Mouse (Mus musculus): Measurements from ENCODE around the gene Ddias.

The Ddias gene

DNA sequence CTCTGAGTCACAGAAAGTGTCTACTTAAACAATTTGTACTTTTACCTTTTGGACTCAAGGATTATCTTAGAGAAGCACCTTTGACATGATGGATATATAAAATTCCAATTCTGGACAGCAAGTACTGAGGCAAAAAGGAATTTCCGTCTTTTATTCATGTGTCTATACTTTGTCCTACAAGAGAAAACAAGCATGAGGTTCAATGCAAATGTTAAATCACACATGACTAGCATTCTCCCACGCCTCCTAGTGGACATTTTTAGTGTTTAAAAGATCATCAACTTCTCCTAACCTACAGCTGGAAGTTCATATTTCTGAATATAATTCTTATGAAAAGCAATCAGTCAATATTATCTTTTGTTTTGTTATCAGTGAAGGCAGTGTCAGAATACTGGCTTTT is 7.5 kb downstream of the Ddias start:
- WGBS, result 10% methylated on average over 2 of the region's 2 CpGs

DNA sequence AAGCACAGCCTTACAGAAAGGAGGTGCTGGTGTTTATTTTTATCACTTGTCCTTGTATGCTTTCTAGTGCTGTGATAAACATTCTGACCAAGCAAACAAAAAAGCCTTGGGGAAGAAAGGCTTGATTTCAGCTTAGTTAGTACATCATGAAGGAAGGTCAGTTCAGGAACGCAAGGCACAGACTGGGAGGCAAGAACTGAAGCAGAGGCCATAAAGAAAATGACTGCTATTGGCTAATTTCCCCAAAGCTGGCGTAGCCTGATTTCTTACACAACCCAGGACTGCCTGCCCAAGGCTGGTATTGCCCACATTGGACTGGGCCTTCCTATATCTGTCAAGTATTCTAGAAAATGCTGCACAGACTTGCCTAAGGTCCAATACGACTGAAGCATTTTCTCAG is 25.8 kb downstream of the Ddias start:
- 91% methylated on average over 3 of the region's 3 CpGs for WGBS

DNA sequence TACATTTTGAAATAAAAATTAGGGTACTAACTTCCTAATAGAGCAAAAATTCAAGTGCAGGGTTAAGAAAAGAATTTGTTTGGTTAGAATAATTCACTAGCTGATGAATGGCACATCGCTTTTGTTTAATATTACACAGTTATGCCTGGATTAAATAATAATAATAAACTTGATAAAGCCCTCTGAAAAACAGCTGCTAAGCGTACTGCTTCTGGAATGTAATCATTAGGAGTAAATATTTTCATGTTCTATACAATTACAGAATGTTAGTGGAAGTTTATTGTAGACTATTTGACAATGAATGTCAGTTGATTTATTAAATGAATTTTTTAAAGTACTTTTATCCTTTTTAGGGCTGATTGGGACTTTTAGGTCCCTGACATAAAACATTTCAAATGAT is 31.8 kb downstream of the Ddias start:
- 94% methylated on average over 2 of the region's 2 CpGs for WGBS

DNA sequence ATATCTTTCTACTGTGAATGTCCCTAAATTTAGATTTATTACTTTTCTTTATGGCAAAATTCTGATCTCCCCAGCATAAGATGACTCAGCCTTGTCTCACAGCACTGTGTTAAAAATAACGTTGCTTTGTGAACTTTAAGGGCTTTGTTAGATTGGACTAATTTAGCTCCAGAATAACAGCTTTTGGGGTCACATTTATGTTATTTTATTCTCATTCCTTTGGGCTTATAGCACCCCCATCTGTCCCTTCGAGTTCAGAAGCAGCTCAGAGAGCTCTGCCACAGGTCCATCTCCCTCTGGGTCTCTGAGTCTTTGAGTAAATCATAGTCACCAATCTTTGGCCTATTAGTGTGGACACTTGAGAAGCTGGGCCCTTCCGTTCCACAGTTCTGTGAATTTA is 36.1 kb downstream of the Ddias start:
- WGBS, result 45% methylated on average over 3 of the region's 3 CpGs

DNA sequence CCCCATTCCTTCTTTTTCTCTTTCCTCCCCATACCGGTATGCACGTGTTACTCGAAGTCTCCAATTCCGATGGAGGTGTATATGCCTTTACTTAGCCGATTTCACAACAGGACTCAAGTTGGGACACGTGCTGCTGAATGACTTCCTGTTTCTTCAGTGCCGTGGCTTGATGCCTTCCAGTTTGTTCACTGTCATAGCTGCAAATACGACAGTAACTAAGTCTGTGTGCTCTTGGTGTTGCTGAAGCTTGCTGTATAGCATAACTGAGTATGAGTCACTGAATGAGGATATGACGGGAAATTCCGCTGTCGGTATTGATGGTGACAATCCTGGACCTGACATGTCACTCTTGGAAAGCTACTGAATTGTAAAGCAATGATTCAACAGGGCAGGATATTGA is 36.8 kb downstream of the Ddias start:
- 75% methylated on average over 11 of the region's 11 CpGs for WGBS

DNA sequence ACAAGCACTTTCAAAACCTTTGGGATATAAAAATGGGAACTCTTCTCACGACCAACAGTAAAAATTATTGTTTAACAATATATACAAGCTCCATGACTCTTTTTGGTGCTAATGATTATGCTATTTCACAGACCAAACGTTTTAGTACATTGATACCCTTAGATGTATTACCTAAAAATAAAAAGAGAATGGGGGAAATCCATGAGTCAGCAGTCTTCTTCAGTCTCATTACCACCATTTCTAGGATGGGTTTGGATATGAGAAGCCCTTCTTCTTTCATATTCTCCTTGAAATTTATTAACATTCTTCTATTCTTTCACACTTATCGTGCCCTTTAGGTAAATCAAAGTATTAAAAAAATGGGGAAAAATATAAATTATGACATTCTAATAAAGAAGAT is 37.6 kb downstream of the Ddias start:
- 82% methylated on average over 3 of the region's 3 CpGs for WGBS

DNA sequence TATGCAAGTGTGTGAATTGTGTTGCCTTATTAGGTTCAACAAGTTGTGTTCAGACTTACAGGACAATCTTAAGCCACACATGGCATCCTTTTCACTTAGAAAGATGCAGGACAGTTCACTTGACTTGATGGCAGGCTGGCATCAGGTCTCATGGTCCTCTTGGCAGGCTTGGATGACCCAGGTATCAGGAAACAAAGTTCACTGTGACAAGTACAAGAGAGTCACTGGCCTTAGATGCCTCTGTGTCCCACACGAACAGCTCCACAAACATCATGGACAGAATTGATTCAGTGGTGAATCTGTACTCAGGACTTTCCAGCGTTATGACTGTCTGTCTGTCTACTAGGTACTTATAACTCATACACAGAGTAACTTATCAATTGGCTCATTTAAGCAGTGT is 39.7 kb downstream of the Ddias start:
- 90% methylated on average over 2 of the region's 2 CpGs for WGBS

DNA sequence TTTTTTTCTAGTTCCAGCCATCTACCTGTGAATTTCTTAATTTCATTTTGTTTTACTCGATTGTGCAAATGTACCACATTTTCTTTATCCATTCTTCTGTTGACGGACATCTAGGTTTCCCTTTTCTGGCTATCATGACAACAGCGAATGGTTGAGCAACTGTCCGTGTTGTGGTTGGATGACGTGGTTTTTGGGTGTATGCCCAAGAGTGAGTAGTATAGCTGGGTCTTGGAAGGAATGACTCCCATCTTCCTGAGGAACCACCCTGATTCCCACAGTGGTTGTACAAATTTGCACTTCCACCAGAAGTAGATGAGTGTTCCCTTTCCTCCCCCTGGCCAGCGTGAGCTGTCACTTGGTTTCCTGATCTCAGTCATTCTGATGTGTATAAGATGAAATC is 41.7 kb downstream of the Ddias start:
- 85% methylated on average over 6 of the region's 6 CpGs for WGBS

DNA sequence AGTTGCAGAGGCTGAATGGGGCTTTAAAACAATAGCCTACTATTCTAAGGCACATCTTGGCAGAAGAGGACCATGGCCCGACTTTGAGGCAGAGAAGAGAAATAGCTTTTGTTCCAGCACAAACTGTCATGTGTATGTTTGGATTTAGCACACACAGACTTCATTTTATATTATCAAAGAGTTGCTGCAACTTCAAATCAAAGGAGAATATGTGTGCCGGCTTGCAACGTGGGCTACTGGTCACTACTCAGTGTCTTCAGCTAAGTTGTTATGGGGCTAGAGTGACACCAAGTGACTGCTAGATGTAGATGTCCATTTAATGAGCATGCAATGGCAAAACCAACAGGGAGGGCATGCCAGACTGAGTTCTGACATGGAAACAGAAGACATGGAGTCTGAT is 46.1 kb downstream of the Ddias start:
- 38% methylated on average over 3 of the region's 3 CpGs for WGBS

DNA sequence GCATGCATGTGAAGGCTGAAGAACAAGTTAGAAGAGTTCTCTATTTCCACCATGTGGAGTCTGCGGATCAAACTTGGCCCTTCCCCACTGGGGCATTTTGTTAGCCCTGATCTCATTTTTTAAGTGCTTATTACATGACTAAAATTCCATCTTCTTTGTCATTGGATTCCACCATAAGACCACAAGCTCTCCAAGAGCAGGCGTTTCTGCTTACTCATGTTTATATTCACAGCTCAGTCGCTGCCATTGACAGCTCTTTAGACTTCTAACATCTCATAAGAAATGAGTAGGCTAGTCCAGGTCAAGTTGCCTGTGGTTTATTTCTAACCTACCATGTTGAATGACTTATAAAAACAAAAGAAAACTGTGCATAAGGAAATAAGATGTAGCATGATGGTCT is 47.8 kb downstream of the Ddias start:
- WGBS, result 90% methylated on average over 3 of the region's 3 CpGs

DNA sequence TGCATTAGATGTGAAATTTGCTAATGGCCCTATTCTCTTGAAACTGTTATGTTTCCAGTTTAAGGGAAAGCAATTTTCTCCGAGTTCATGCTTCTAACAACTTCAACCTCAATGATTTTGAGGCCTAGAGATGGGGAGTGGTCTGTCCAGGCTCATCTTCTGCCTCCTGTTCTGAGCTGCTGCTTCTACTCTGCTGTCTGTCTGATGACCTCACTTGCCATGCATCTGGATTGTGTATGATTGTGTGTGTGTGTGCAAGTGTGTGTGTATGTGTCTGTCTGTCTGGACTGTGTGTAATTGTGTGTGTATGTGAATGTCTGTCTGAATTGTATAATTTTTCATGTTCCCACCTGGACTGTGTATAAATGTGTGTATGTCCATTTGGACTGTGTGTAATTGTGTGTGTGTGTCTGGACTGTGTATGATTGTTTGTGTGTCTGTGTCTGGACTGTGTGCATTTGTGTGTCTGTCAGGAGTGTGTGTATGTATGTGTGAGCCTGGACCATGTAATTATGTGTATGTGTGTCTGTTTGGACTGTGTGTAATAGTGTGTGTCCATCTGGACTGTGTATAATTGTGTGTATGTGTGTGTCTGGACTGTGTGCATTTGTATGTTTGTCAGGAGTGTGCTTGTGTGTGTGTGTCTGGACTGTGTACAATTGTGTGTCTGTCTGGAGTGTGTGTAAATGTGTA is 51.5 kb downstream of the Ddias start:
- 75% methylated on average over 1 of the region's 1 CpGs for WGBS

DNA sequence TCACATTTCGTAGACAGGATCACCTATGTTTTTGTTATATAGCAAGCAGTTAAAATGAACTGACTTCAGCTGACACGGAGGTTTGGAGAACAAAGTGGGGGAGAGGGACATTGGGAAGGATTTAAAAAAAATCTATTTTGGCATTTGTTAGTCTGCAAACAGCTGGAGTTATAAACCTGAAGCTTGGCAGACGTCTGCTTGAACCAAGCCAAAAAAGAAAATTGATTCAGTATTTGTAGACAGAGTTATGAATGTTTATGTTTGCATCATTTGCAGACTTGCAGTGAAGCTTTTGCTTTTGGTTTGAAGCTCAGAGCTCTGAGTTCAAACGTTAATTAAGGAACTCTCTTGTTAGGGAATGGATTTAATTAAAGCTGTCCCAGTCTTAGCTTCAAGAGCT is 52.2 kb downstream of the Ddias start:
- 57% methylated on average over 4 of the region's 4 CpGs for WGBS

DNA sequence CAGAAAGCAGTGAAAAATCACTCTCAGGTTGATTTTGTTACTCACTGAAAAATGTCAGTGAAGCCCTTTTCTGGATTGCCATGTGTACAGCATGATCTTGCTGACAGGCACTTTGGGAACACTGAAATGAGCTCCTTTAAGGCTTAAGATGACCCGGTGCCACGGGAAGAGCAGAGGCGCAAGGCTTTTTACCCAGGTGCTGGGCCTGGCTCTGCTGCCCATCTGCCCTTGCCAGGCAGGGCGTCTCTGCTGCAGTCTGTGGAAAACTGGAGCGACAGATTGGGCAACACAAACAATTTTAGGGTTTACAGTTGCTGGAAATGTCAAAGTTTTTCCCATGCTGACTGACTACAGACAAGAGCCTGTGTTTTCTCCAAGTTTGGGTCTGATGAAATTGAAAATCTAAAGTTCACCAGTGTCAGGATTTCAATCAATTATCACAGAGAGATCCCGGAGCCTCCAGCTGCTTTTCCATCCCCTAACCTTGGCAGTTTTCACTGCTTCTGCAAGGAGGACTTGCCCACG is 53.0 kb downstream of the Ddias start:
- 59% methylated on average over 7 of the region's 7 CpGs for WGBS

DNA sequence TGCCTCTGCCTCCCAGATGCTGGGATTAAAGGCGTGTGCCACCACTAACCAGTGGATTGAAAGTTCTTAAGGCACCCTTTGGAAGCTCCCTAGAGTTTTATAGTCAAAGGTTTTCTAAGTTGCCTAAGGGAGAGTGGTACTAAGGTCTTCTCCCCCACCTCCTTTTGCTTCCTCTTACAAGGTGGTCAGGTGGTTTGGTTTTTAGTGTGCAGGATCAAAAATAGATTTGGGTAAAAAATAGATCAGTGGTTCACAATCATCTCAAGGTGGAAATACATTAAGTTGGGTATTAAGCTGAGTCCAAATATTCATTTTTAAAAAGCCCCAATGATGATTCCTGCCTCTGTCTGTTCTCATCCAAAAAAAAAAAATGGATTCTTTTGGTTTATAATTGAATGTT is 53.6 kb downstream of the Ddias start:
- 97% methylated on average over 1 of the region's 1 CpGs for WGBS

DNA sequence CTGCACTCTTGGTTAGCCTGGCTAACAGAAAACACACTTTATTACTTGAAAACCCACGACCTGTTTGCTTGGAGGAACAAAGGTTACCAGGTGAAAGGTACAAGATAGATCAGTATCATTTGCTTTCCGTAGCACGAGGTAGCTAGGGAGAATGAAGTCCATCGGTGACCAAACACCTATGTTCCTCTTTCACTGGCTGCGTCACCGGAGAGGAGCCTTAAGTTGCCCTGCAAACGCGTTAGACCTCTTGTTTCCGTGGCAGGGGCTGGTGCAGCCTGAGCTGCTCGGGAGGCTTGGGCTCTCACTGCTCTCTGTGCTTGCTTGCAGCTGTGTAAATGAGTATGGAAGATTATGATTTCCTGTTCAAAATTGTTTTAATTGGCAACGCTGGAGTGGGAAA is 54.4 kb downstream of the Ddias start:
- 87% methylated on average over 11 of the region's 11 CpGs for WGBS

DNA sequence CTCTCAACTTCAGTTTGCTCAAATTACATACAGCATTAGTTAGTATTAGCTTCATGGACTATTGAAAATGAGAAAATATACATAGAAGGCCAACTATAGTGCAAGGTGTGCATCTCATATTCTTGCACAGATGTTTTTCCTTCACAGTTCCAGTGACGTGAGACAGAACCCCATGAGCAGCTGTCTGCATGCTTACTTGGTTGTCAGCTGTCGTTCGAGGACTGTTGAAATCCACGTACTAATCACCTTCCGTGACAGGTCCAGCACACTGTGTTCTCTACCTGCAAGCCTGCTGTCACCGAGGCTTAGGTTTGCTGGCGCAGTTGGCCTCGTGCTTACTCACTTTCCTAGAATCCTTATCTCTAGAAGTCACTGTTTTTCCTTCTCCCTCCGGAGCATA is 56.2 kb downstream of the Ddias start:
- 91% methylated on average over 9 of the region's 9 CpGs for WGBS

DNA sequence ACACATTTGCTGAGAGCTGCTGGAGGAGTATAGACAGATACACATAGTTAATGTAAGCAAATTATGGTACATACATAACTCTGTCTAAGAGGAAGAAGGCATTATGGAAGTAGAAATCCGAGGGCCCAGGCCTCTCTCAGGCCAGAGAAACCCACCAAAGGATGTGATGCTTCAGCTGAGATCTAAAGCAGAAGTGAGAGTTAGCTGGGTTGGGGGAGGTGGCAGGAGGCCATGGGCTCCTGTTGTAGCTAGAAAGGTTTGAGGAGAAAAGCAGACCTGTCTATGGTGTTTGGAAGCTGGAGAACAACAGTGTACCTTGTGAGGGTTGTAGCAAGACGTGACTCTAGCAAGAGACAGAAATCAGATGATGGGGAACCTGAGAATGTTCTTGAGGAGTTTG is 56.8 kb downstream of the Ddias start:
- WGBS, result 81% methylated on average over 2 of the region's 2 CpGs

DNA sequence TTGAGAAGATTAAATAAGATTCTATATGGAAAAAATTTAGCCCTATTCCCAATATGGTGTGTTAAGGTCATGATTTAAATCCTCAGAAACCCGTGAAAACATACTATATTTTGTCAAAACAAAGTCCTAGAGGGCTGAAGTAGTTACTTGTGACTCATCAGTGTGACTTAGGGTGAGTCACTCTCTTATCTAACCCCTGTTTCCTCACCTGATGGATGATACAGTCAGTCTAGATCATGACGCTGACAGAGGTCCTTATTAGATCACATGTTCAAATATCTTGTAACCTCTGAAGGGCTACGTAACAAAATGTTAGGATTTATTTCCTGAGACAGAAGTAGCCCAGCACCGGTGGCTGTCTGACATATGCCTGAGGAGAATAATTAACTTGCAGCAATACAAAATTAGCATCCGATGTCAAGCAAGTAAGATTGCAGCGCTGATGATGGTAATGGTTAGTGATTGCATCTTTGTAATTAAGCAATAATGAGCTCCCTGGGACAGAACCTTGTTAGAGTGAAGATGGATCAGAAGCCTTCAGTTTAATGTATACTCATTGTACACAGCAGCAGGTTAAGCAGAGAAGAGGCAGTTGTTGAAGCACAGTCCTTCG is 62.3 kb downstream of the Ddias start:
- WGBS, result 70% methylated on average over 7 of the region's 7 CpGs

Data from cerebral cortex, adult 2 months (tissue).